Mouse (Mus musculus) cortical plate, adult 2 months (tissue): Measurements from ENCODE around the gene Nr2f1.

Experiments used
- CTCF ChIP-seq: fragments of 200-500 bp; IDR thresholded peaks from 2 replicates; pipeline ENCODE4 v1.5.1; 2011; ENCODE audit warnings: mild to moderate bottlenecking, control low read depth, low read length; ENCODE audit not compliant: insufficient read depth; ENCODE audit errors: extremely low read depth
- POLR2A ChIP-seq: fragments of 200-500 bp; IDR thresholded peaks from 2 replicates; pipeline ENCODE4 v1.6.1; 2011; ENCODE audit warnings: mild to moderate bottlenecking, low read length, control low read depth; ENCODE audit not compliant: insufficient read depth; ENCODE audit errors: extremely low read depth

DNA sequence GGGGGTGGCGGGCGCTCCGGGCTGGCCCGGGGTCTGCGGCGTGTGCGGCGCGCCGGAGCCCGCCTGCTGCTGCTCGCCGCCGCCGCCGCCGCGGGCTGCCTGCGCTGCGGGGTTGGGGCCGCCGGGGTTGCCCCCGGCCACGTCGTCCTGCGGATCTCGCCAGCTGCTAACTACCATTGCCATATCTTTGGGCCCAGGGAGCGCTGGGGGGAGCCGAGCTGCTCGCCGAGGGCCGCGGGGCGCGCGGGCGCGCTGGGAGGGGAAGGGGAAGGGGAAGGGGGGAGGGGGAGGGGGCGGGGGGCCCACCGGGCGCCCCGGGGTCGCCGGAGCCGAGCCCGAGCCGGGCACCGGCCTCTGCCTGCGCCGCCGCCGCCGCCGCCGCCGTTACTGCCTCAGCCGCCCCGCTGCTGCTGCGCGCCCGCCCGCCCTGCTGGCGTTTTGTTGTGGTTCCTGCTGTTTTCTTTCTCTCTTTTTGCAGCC lies 1.1 kb downstream of the Nr2f1 start:
- no peak for TF ChIP-seq POLR2A
- no peak for TF ChIP-seq CTCF
